Mouse (Mus musculus): ENCODE measurements around the gene Gng12. TPM values are rescaled to one million over a fixed set of nuclear protein-coding genes. Genes with fewer than 3 reads are reported as not detected.
"Not testable (repeated sequence)": the region's sequence is repeated elsewhere in the genome, so short reads cannot be mapped to it uniquely, and the experiment has no call there.

Gene Gng12
- polyA plus RNA-seq, 1 experiment from 2014 or later: 166 TPM

GRCm38 (mm10) chr6:67027438-67028142, 131.4 kb downstream of the Gng12 start:
- Histone ChIP-seq H3K4me3 (ENCODE audit: inconsistent target) (no peak overlapping the region), H3K36me3 (ENCODE audit: inconsistent target) (no peaks in the 10 kb centered on the region), H3K79me2 (ENCODE audit: inconsistent target) (no peaks in the 10 kb centered on the region), H3K27ac (no peak overlapping the region)
- WGBS (ENCODE audit: missing documents): 62% methylated on average over 9 of the region's 9 CpGs

- no peak overlapping the region for H3K4me3 ChIP-seq (ENCODE audit: inconsistent target)
- no peaks in the 10 kb centered on the region for H3K79me2 ChIP-seq (ENCODE audit: inconsistent target)
- no peak overlapping the region for H3K27ac ChIP-seq
- 79% methylated on average over 5 of the region's 5 CpGs for WGBS (ENCODE audit: missing documents)
- H3K36me3 ChIP-seq (ENCODE audit: inconsistent target): no peaks in the 10 kb centered on the region
Measured at GRCm38 (mm10) chr6:67029312-67029950, 133.2 kb downstream of the Gng12 start.

GRCm38 (mm10) chr6:67029987-67030386, 133.8 kb downstream of the Gng12 start:
- 55% methylated on average over 3 of the region's 3 CpGs for WGBS (ENCODE audit: missing documents)
- Histone ChIP-seq H3K79me2 (ENCODE audit: inconsistent target) (no peaks in the 10 kb centered on the region; the same call in 1 of the 2 replicates), H3K27ac (no peak overlapping the region), H3K4me3 (ENCODE audit: inconsistent target) (no peak overlapping the region), H3K36me3 (ENCODE audit: inconsistent target) (no peaks in the 10 kb centered on the region)

- H3K27ac ChIP-seq: no peak overlapping the region
- no peak overlapping the region for H3K4me3 ChIP-seq (ENCODE audit: inconsistent target)
- peaks cover under 1% of the 10 kb centered on the region; the same call in 1 of the 2 replicates for H3K79me2 ChIP-seq (ENCODE audit: inconsistent target)
- WGBS (ENCODE audit: missing documents): 100% methylated on average over 2 of the region's 2 CpGs
- H3K36me3 ChIP-seq (ENCODE audit: inconsistent target): no peaks in the 10 kb centered on the region
Measured at GRCm38 (mm10) chr6:67030416-67030815, 134.2 kb downstream of the Gng12 start.

GRCm38 (mm10) chr6:67030846-67031245, 134.6 kb downstream of the Gng12 start:
- 95% methylated on average over 5 of the region's 5 CpGs for WGBS (ENCODE audit: missing documents)
- Histone ChIP-seq H3K27ac (no peak overlapping the region), H3K4me3 (ENCODE audit: inconsistent target) (no peak overlapping the region), H3K36me3 (ENCODE audit: inconsistent target) (no peaks in the 10 kb centered on the region), H3K79me2 (ENCODE audit: inconsistent target) (peaks cover 5% of the 10 kb centered on the region; the same call in 1 of the 2 replicates)

GRCm38 (mm10) chr6:67032551-67032950, 136.4 kb downstream of the Gng12 start:
- not testable (repeated sequence) for H3K27ac ChIP-seq; H3K4me3 ChIP-seq (ENCODE audit: inconsistent target); H3K79me2 ChIP-seq (ENCODE audit: inconsistent target); H3K36me3 ChIP-seq (ENCODE audit: inconsistent target)

GRCm38 (mm10) chr6:67032972-67033371, 136.8 kb downstream of the Gng12 start:
- not testable (repeated sequence) for H3K36me3 ChIP-seq (ENCODE audit: inconsistent target); H3K4me3 ChIP-seq (ENCODE audit: inconsistent target); H3K79me2 ChIP-seq (ENCODE audit: inconsistent target); H3K27ac ChIP-seq
- 100% methylated on average over 1 of the region's 4 CpGs for WGBS (ENCODE audit: missing documents)

GRCm38 (mm10) chr6:67033604-67034003, 137.4 kb downstream of the Gng12 start:
- Histone ChIP-seq H3K79me2 (ENCODE audit: inconsistent target) (peaks cover 10% of the 10 kb centered on the region; the same call in 1 of the 2 replicates), H3K36me3 (ENCODE audit: inconsistent target) (no peaks in the 10 kb centered on the region), H3K4me3 (ENCODE audit: inconsistent target) (no peak overlapping the region), H3K27ac (no peak overlapping the region)
- 84% methylated on average over 4 of the region's 4 CpGs for WGBS (ENCODE audit: missing documents)

GRCm38 (mm10) chr6:67034331-67035130, 138.3 kb downstream of the Gng12 start:
- H3K79me2 ChIP-seq (ENCODE audit: inconsistent target): peaks cover 10% of the 10 kb centered on the region; the same call in 1 of the 2 replicates
- no peak overlapping the region for H3K4me3 ChIP-seq (ENCODE audit: inconsistent target)
- 72% methylated on average over 7 of the region's 7 CpGs for WGBS (ENCODE audit: missing documents)
- no peaks in the 10 kb centered on the region for H3K36me3 ChIP-seq (ENCODE audit: inconsistent target)
- no peak overlapping the region for H3K27ac ChIP-seq

- 26% methylated on average over 19 of the region's 19 CpGs for WGBS (ENCODE audit: missing documents)
- peaks cover 10% of the 10 kb centered on the region; the same call in 1 of the 2 replicates for H3K79me2 ChIP-seq (ENCODE audit: inconsistent target)
- H3K4me3 ChIP-seq (ENCODE audit: inconsistent target): peak overlapping the region; percentile 46
- peak overlapping the region; percentile 44 for H3K27ac ChIP-seq
- H3K36me3 ChIP-seq (ENCODE audit: inconsistent target): no peaks in the 10 kb centered on the region
Measured at GRCm38 (mm10) chr6:67035388-67036299, 139.4 kb downstream of the Gng12 start.

GRCm38 (mm10) chr6:67036356-67036811, 140.2 kb downstream of the Gng12 start:
- no peaks in the 10 kb centered on the region for H3K36me3 ChIP-seq (ENCODE audit: inconsistent target)
- H3K27ac ChIP-seq: peak overlapping the region; percentile 44
- under 1% methylated on average over 29 of the region's 29 CpGs for WGBS (ENCODE audit: missing documents)
- H3K79me2 ChIP-seq (ENCODE audit: inconsistent target): peaks cover 10% of the 10 kb centered on the region; the same call in 1 of the 2 replicates
- peak overlapping the region; percentile 46 for H3K4me3 ChIP-seq (ENCODE audit: inconsistent target)

- peak within 1 kb of the TSS; percentile 46 for H3K4me3 ChIP-seq (ENCODE audit: inconsistent target)
Measured at GRCm38 (mm10) chr6:67036837-67037628, 140.8 kb downstream of the Gng12 start, which contains the start of gene Gadd45a. Gene Gadd45a (minus strand): TSS chr6:67037457.

GRCm38 (mm10) chr6:67038964-67039363, 142.8 kb downstream of the Gng12 start:
- no peaks in the 10 kb centered on the region for H3K36me3 ChIP-seq (ENCODE audit: inconsistent target)
- WGBS (ENCODE audit: missing documents): 80% methylated on average over 2 of the region's 3 CpGs
- H3K79me2 ChIP-seq (ENCODE audit: inconsistent target): peaks cover 10% of the 10 kb centered on the region; the same call in 1 of the 2 replicates
- H3K27ac ChIP-seq: no peak overlapping the region
- H3K4me3 ChIP-seq (ENCODE audit: inconsistent target): no peak overlapping the region

More at GRCm38 (mm10) chr6:67036837-67037628, 140.8 kb downstream of the Gng12 start, which contains the start of gene Gadd45a:
- H3K79me2 ChIP-seq (ENCODE audit: inconsistent target): peaks cover 10% of the 10 kb centered on the region; the same call in 1 of the 2 replicates
- H3K36me3 ChIP-seq (ENCODE audit: inconsistent target): no peaks in the 10 kb centered on the region
- under 1% methylated on average over 59 of the region's 69 CpGs for WGBS (ENCODE audit: missing documents)
- peak within 1 kb of the TSS; percentile 44 for H3K27ac ChIP-seq

Measured in macrophage (primary cell).